Mouse (Mus musculus) MN1 (cell line): ENCODE measurements around the gene Gstt2.

Source experiments
- DNase-seq: peaks from one replicate; pipeline ENCODE4 v3.0.0-alpha.2; 2016; ENCODE audit warnings: low spot score

The Gstt2 gene

GRCm38 (mm10) chr10:75827668-75828360, 9.4 kb downstream of the Gstt2 start:
- DNase-seq, result peak; percentile 75

- no peak for DNase-seq
Measured at GRCm38 (mm10) chr10:75824530-75824929, 12.7 kb downstream of the Gstt2 start.

GRCm38 (mm10) chr10:75823782-75824181, 13.4 kb downstream of the Gstt2 start:
- no peak for DNase-seq

- DNase-seq, result no peak
Measured at GRCm38 (mm10) chr10:75822443-75822842, 14.8 kb downstream of the Gstt2 start, which contains the start of gene Gstt4. Gene Gstt4, minus strand, starts transcription at chr10:75822543.

- no peak for DNase-seq
Measured at GRCm38 (mm10) chr10:75819882-75820281, 17.3 kb downstream of the Gstt2 start.

GRCm38 (mm10) chr10:75818641-75819040, 18.6 kb downstream of the Gstt2 start:
- no peak for DNase-seq

GRCm38 (mm10) chr10:75804217-75804616, 33.0 kb downstream of the Gstt2 start:
- no peak for DNase-seq

GRCm38 (mm10) chr10:75798176-75798696, 39.0 kb downstream of the Gstt2 start, which contains the start of gene Gstt1:
Gene Gstt1, minus strand, starts transcription at chr10:75798584.
- peak; percentile 24 for DNase-seq

GRCm38 (mm10) chr10:75797619-75798175, 39.5 kb downstream of the Gstt2 start:
- DNase-seq, result peak; percentile 53

GRCm38 (mm10) chr10:75796731-75797516, 40.3 kb downstream of the Gstt2 start:
- DNase-seq, result no peak

- no peak for DNase-seq
Measured at GRCm38 (mm10) chr10:75794880-75795279, 42.3 kb downstream of the Gstt2 start.

GRCm38 (mm10) chr10:75790773-75791172, 46.5 kb downstream of the Gstt2 start:
- DNase-seq, result peak; percentile 14

GRCm38 (mm10) chr10:75789841-75790240, 47.4 kb downstream of the Gstt2 start:
- no peak for DNase-seq

GRCm38 (mm10) chr10:75789081-75789735, 48.0 kb downstream of the Gstt2 start:
- no peak for DNase-seq

GRCm38 (mm10) chr10:75788277-75788676, 48.9 kb downstream of the Gstt2 start:
- DNase-seq, result no peak

GRCm38 (mm10) chr10:75785442-75785841, 51.8 kb downstream of the Gstt2 start:
- no peak for DNase-seq
